Mouse (Mus musculus) bone marrow macrophage, adult 2 months (primary cell): ENCODE measurements around the gene Srsf11. TPM values are rescaled to one million over a fixed set of nuclear protein-coding genes. Genes with fewer than 3 reads are reported as not detected.

Source experiments
- H3K27ac ChIP-seq: 2 replicates; pipeline ENCODE4 v1.5.1; 2012; ENCODE audit warnings: low read depth, low read length; ENCODE audit not compliant: insufficient read depth
- H3K4me1 ChIP-seq: 2 replicates; pipeline ENCODE4 v1.6.1; 2012; ENCODE audit warnings: low read length; ENCODE audit not compliant: control insufficient read depth, insufficient read depth
- H3K4me3 ChIP-seq: 2 replicates; pipeline ENCODE4 v1.5.1; 2012; ENCODE audit warnings: mild to moderate bottlenecking, low read length, moderate library complexity; ENCODE audit not compliant: insufficient read depth
- CTCF ChIP-seq: IDR thresholded peaks from 2 replicates; pipeline ENCODE4 v1.5.1; 2012; ENCODE audit warnings: low read depth, mild to moderate bottlenecking, low read length, moderate library complexity
- POLR2A ChIP-seq: IDR thresholded peaks from 2 replicates; pipeline ENCODE4 v1.6.1; 2012; ENCODE audit warnings: mild to moderate bottlenecking, low read depth, low read length, borderline replicate concordance
- polyA plus RNA-seq: library from polyadenylated mRNA; stranded (reverse); fragments of >200 nt; gene quantifications from 2 replicates; pipeline ENCODE4 v1.2.4, GENCODE M21; 2012; ENCODE audit not compliant: missing spikeins, insufficient read depth, insufficient read length

Srsf11 gene
- 297 and 331 TPM in 2 replicates for polyA plus RNA-seq

DNA sequence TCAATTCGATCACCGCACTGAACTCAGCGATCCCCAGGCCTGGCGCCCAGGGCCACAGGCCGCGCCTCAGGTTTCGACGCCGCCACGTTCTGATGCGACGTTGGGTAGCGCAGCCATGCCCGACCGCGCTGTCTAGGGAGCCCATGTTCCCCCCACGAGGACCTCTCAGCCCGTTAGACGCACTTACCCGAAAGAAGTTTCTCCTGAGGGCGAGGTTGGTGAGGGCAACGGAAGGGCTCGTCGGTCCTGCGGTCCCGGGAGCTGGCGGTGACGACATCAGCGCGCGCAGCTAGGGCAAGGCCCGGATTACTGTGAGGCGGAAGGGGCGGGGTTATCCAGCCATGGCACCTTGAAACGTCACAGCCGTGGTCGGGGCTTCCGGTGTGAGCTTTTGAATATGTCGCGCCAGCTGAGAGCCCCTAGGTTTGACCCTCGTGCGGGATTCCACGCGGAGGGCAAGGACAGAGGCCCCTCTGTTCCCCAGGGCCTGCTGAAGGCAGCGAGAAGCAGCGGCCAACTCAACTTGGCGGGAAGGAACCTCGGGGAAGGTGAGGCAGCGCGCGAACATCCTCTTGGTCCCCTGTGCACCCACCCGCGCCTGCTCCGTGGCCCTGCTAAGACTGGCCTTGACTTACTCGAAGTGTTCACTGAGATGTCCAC is at the start of gene Srsf11, which contains the start of gene Lrrc40:
Gene Srsf11 (minus strand): TSS at position 311 of the 660 bp plus-strand sequence.
Gene Lrrc40 (plus strand): TSS at position 334 of the 660 bp plus-strand sequence.
- TF ChIP-seq CTCF (no peak), POLR2A (peak; percentile 68; the same call in 1 of the 2 replicates)
- Histone ChIP-seq H3K27ac (peak within 1 kb of the TSS; percentile 81), H3K4me1 (peaks cover 13% of the 10 kb centered on the region), H3K4me3 (peak within 1 kb of the TSS; percentile 89)

DNA sequence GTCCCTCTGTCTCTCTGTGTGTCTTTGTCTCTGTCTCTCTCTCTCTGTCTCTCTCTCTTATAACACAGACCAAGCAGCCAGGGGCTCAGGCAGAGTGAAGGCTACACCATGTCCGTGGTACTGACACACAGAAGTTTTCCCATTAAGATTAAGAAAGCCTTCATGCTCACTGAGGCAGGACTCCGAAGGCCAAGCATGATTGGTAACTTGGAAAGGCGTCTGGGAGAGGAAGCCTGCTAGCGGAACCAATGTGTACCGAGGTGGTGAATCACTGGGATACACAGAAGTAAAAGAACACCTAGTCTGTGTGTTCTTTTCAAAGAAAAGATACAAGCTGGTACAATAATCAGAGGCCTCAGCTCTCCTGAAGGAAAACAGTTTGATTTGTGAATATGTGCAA is 41.4 kb upstream of the Srsf11 start:
- Histone ChIP-seq H3K27ac (no peak overlapping the region), H3K4me3 (no peak overlapping the region), H3K4me1 (peaks cover 9% of the 10 kb centered on the region)
- TF ChIP-seq CTCF (no peak), POLR2A (no peak)

DNA sequence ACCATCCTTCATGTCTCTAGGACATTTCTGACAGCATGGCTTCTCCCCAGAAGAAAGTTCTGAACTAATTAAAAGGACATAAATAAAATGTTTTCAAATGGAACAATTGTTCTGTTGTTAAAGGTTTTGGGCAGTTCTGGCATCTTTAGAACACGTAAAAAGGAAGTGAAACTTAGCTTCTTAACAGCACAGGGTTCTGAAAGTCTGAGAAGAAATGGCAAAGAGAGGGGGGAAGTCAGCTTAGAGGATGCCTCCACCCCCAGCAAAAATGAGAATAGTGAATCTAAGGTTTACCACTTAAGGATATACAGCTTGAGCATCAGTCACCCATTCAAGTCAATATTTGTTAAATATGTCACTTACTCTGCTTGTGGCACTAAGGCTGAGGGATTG is 40.9 kb upstream of the Srsf11 start:
- no peak for TF ChIP-seq CTCF
- no peak for TF ChIP-seq POLR2A
- no peak overlapping the region for H3K4me3 ChIP-seq
- peaks cover 9% of the 10 kb centered on the region for H3K4me1 ChIP-seq
- H3K27ac ChIP-seq = no peak overlapping the region

DNA sequence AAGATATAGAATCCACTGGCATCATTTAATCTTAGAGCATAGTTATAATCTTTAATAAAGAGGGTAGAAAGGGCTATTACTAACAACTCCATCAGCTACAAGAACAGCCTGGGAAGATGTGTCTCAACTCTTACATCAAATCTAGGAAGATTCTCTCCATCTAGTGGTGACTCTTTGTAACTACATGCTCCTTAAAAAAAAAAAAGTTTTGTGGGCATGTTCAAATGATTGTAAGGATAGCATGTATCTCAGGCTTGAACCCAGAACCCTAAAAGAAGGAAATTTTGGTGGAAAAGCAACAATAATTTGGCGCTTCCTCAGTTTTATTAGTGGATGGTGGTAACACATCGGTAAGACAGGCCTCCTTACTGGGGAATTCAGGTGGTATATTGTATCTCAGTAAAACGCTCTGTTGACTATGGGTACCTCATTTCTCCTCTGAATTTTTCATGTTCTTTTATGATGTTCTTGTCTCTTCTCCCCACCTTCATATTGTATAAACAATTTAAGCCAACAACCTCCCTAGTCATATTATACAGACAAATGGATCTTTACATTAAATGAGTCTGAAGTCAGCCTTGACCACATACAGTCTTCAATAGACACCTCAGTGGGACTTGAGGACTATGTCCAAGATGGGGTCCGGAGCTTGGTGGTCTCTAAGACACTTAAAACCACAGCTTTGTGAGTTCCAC is 40.4 kb upstream of the Srsf11 start:
- Histone ChIP-seq H3K4me1 (peaks cover 9% of the 10 kb centered on the region), H3K4me3 (no peak overlapping the region), H3K27ac (no peak overlapping the region)
- TF ChIP-seq CTCF (no peak), POLR2A (no peak)

DNA sequence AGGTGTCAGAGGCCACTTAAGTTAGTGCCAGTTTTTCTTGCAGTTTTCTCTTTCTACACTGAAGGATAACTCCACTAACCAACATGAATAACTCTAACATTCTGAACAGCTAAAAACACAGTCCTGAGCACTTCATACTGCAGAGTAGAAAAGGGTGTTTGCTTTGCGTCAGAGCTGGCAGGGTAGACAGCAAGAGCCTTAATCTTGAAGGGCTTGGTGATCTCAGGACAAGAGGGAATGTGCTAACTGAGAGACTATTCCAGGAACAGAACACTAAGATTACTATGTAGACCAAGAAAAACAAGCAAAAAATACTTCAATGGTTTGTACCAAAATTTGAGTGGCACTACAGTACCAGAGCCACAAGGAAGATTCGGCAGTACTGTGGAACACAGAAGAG is 38.6 kb upstream of the Srsf11 start:
- TF ChIP-seq CTCF (no peak), POLR2A (no peak)
- Histone ChIP-seq H3K4me1 (peaks cover 9% of the 10 kb centered on the region), H3K27ac (no peak overlapping the region), H3K4me3 (no peak overlapping the region)

DNA sequence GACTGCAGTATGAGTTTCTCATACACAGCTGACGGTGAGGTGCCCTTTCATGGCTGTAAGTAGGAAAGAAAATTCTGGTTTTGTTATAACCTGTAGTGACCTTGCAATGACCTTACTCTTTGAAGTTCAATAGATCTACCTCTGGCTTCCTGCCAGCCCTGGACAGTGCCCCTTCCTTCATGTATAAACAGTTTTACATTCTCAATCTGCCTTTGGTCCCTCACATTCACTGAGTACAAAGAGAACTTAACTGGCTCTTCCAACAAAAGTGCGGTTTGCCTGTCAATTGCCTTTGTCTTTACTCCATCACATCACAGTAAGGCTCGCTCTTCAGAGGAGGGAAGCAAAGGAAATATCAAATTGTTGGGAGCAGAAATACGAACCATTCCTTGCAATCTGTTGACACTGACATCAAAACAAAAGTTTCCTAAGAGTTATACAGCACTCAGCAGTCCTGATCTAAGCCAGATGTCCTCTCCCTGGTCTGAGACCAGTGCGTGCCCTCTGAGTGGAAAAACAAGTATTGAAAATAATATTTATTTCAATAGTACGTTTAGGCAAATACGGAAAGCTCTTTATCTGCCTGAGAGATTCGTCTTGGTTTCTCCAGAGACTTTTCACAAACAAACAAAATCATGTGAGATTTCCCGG is 32.3 kb upstream of the Srsf11 start:
- no peak for TF ChIP-seq POLR2A
- TF ChIP-seq CTCF = no peak

DNA sequence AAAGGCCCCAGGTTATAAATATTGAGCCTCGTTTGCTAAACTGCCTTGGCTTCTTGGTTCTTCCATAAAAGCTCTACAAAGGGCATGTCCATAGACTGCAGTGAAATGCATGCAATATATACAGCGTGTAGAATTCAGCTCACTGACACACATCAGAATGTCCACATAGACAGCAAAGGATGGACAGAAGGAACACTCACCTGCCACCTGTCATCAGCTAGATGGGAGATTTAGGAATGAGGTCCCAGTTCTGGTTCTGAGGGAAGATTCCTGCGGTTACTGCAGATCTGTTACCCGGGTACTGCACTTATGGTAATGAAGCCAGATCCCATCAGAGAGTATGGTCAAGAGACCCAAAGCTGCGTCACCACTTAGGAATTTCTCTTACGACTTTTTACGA is 31.5 kb upstream of the Srsf11 start:
- Histone ChIP-seq H3K27ac (no peak overlapping the region), H3K4me3 (no peak overlapping the region), H3K4me1 (no peaks in the 10 kb centered on the region)
- TF ChIP-seq POLR2A (no peak), CTCF (no peak)

More for the DNA sequence above, 32.3 kb upstream of the Srsf11 start:
- Histone ChIP-seq H3K4me3 (no peak overlapping the region), H3K27ac (no peak overlapping the region), H3K4me1 (no peaks in the 10 kb centered on the region)

DNA sequence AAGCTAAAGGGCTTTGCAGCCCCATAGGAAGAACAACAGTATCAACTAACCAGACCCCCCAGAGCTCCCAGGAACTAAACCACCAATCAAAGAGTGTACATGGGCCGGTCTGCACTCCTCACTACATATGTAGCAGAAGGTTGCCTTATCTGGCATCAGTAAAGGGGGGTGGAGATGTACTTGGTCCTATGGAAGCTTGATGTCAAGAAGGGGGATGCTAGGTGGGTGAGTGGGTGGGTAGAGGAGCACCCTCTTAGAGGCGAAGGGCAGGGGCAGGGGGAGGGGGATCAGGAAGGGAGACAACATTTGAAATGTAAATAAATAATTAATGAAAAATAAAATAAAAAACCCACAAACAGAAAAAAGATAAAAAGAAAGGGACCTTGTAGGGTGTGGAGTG is 28.8 kb upstream of the Srsf11 start:
- peaks cover 8% of the 10 kb centered on the region for H3K4me1 ChIP-seq
- TF ChIP-seq POLR2A = no peak
- TF ChIP-seq CTCF = no peak
- no peak overlapping the region for H3K27ac ChIP-seq
- H3K4me3 ChIP-seq = no peak overlapping the region

DNA sequence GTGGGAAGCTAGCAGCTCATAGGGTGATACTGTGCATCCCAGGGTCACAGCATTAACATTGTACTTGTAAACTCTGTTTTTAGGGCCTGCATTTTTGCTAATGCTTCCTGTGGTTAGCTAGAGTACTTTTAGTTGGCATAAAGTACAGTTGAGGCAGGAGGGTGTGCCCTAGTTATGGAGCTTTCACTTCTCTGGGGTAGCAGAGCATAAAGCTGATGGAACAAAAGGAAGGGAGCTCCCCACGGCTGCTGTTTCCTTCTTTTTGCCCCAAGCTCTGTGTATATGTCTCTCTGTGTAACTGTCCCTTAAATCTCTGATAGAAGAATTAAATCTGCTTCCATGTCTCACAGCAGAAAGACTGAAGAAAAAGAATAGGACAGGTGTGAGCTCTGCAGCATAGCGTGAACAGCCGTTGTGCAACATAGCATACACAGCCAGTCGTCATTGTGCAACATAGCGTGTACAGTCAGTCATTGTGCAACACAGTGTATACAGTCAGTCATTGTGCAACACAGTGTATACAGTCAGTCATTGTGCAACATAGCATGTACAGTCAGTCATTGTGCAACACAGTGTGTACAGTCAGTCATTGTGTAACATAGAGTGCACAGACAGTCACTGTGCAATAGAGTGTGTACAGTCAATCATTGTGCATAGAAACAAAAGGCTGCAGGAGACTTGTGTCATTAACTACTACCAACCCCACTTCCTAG is 25.5 kb upstream of the Srsf11 start:
- Histone ChIP-seq H3K27ac (peak overlapping the region; percentile 81), H3K4me1 (peaks cover 8% of the 10 kb centered on the region), H3K4me3 (no peak overlapping the region)
- no peak for TF ChIP-seq CTCF
- TF ChIP-seq POLR2A = no peak
